7 mouse cellular contexts compared by ENCODE assay signal in the genomic region with DNA sequence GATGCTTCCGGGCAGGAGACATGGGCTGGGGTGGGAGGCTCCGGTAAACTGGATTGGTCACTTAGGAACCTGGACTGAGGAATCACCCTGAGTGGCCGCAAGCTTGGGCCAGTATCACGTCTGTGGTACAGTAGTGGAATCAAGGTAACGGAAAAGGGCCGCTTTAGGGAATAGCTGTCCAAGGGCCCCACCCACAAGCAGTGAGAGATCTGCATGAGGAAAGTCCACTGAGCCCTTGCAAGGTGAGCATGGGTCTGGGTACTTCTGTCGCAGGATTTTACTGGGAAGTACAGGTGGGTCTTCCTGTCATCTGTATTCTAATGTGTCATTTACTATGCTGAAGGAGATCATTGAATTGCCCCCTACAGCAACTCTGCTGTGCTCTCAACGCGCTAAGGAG. TPM values are rescaled to one million over a fixed set of nuclear protein-coding genes. Genes with fewer than 3 reads are reported as not detected.
DNase-seq lines count a peak whose midpoint lies in the region; ATAC-seq and TF ChIP-seq lines count a peak whose summit lies in the region.

No protein-coding gene starts in this region.

- no peak for ATAC-seq in lung, embryonic 14.5 days (ENCODE audit: insufficient read depth)
- ATAC-seq in forebrain, embryonic 15.5 days (replicated peaks): no peak
- no peak for ATAC-seq in limb, embryonic 15.5 days (ENCODE audit: insufficient number of reproducible peaks, low FRiP score, low TSS enrichment, low read depth)
- ATAC-seq in stomach, embryonic 16.5 days (ENCODE audit: insufficient read depth, low FRiP score): no peak

- H3K4me3 ChIP-seq in lung, embryonic 14.5 days (ENCODE audit: low read depth, low read length): peak overlapping the region; percentile 67
- H3K4me3 ChIP-seq in forebrain, embryonic 15.5 days: peak overlapping the region; percentile 56; the same call in 1 of the 2 replicates
- peak overlapping the region; percentile 73 for H3K4me3 ChIP-seq in limb, embryonic 15.5 days
- peak overlapping the region; percentile 64 for H3K4me3 ChIP-seq in stomach, embryonic 16.5 days (replicated peaks; ENCODE audit: low read length)

- no peaks in the 10 kb centered on the region for H3K9me3 ChIP-seq in lung, embryonic 14.5 days (ENCODE audit: low read depth, low read length)
- H3K9me3 ChIP-seq in forebrain, embryonic 15.5 days: no peaks in the 10 kb centered on the region
- no peaks in the 10 kb centered on the region for H3K9me3 ChIP-seq in limb, embryonic 15.5 days
- no peaks in the 10 kb centered on the region for H3K9me3 ChIP-seq in stomach, embryonic 16.5 days (replicated peaks; ENCODE audit: control insufficient read depth, low read length)

- H3K9ac ChIP-seq in lung, embryonic 14.5 days: peak overlapping the region; percentile 65; the same call in 1 of the 2 replicates
- H3K9ac ChIP-seq in forebrain, embryonic 15.5 days (replicated peaks): no peak overlapping the region
- H3K9ac ChIP-seq in limb, embryonic 15.5 days: peak overlapping the region; percentile 62
- H3K9ac ChIP-seq in stomach, embryonic 16.5 days (ENCODE audit: low read length): peak overlapping the region; percentile 76

- 66% methylated on average over 9 of the region's 9 CpGs for WGBS in lung, embryonic 14.5 days
- 80% methylated on average over 9 of the region's 9 CpGs for WGBS in forebrain, embryonic 15.5 days
- 62% methylated on average over 9 of the region's 9 CpGs for WGBS in limb, embryonic 15.5 days
- WGBS in stomach, embryonic 16.5 days: 70% methylated on average over 9 of the region's 9 CpGs

- intact Hi-C loops in gastrocnemius, postnatal 14 days (cut with DNase I; ENCODE audit: low total_unique reads): no loop called here

- no peak for TF ChIP-seq CTCF in lung, embryonic 14.5 days (IDR thresholded peaks at IDR 0.05; ENCODE audit: low read depth)

- DNase-seq in lung, embryonic 14.5 days: no peak
- no peak for DNase-seq in lung, postnatal 36 days
- no peak for DNase-seq in gastrocnemius, postnatal 14 days
- no peak for DNase-seq in urinary bladder, adult 2 months (ENCODE audit: low spot score)

- H3K4me2 ChIP-seq in lung, embryonic 14.5 days: peak overlapping the region; percentile 99
- H3K4me2 ChIP-seq in forebrain, embryonic 15.5 days (replicated peaks): peak overlapping the region; percentile 97
- H3K4me2 ChIP-seq in limb, embryonic 15.5 days: peak overlapping the region; percentile 96
- peak overlapping the region; percentile 88 for H3K4me2 ChIP-seq in stomach, embryonic 16.5 days (ENCODE audit: low read depth, low read length)

- no peaks in the 10 kb centered on the region; the same call in 1 of the 2 replicates for H3K27me3 ChIP-seq in lung, embryonic 14.5 days (ENCODE audit: insufficient read depth, low read length)
- no peaks in the 10 kb centered on the region for H3K27me3 ChIP-seq in forebrain, embryonic 15.5 days
- H3K27me3 ChIP-seq in limb, embryonic 15.5 days: no peaks in the 10 kb centered on the region
- H3K27me3 ChIP-seq in stomach, embryonic 16.5 days (ENCODE audit: control insufficient read depth, insufficient read depth, low read length): no peaks in the 10 kb centered on the region

- no peaks in the 10 kb centered on the region for H3K36me3 ChIP-seq in lung, embryonic 14.5 days (ENCODE audit: insufficient read depth)
- no peaks in the 10 kb centered on the region for H3K36me3 ChIP-seq in forebrain, embryonic 15.5 days
- no peaks in the 10 kb centered on the region for H3K36me3 ChIP-seq in limb, embryonic 15.5 days
- H3K36me3 ChIP-seq in stomach, embryonic 16.5 days (ENCODE audit: control insufficient read depth, insufficient read depth, low read length): no peaks in the 10 kb centered on the region

- H3K4me1 ChIP-seq in lung, embryonic 14.5 days (ENCODE audit: insufficient read depth): 0 out of 2 replicates have a peak, but pooled peaks cover 5% of the 10 kb centered on the region
- H3K4me1 ChIP-seq in forebrain, embryonic 15.5 days: peaks cover 16% of the 10 kb centered on the region
- H3K4me1 ChIP-seq in limb, embryonic 15.5 days: peaks cover 51% of the 10 kb centered on the region
- H3K4me1 ChIP-seq in stomach, embryonic 16.5 days (ENCODE audit: control insufficient read depth, insufficient read depth, low read length): peaks cover 29% of the 10 kb centered on the region

- no peak overlapping the region for H3K27ac ChIP-seq in lung, embryonic 14.5 days (ENCODE audit: low read depth)
- no peak overlapping the region for H3K27ac ChIP-seq in forebrain, embryonic 15.5 days (replicated peaks)
- H3K27ac ChIP-seq in limb, embryonic 15.5 days: 0 out of 2 replicates have a peak overlapping the region, but pooled peaks have one; percentile 57
- H3K27ac ChIP-seq in stomach, embryonic 16.5 days (ENCODE audit: low read length): no peak overlapping the region

RNA-seq across cellular contexts. Expression of a gene that starts 1.8 kb away (rescaled TPM):
- 26.0 and 28.4 TPM in 2 replicates for polyA plus RNA-seq in lung, embryonic 14.5 days (2014; fragmentation: Nextera tagmentation; extraction: Ambion mirVana)
- 6.0 and 6.7 TPM in 2 replicates for polyA plus RNA-seq in forebrain, embryonic 15.5 days (2015; fragmentation: Nextera tagmentation; extraction: Ambion mirVana)
- polyA plus RNA-seq in limb, embryonic 15.5 days (2015; fragmentation: Nextera tagmentation; extraction: Ambion mirVana): 132 and 149 TPM in 2 replicates
- polyA plus RNA-seq in stomach, embryonic 16.5 days (2015; fragmentation: Nextera tagmentation; extraction: Ambion mirVana): 78.6 and 86.8 TPM in 2 replicates
- 10 to 100 TPM; 19.9 to 21.2 TPM for total RNA-seq in gastrocnemius, postnatal 14 days (2021)
- 26.5 and 26.7 TPM in 2 replicates for polyA plus RNA-seq in urinary bladder, adult 2 months (2012; rRNA removed)

RNA-seq across cellular contexts. Expression of a gene that starts 32.9 kb away (rescaled TPM):
- 12.1 and 12.6 TPM in 2 replicates for polyA plus RNA-seq in lung, embryonic 14.5 days (2014; fragmentation: Nextera tagmentation; extraction: Ambion mirVana)
- 42.8 TPM in 2 replicates for polyA plus RNA-seq in forebrain, embryonic 15.5 days (2015; fragmentation: Nextera tagmentation; extraction: Ambion mirVana)
- polyA plus RNA-seq in limb, embryonic 15.5 days (2015; fragmentation: Nextera tagmentation; extraction: Ambion mirVana): 125 and 136 TPM in 2 replicates
- 63.7 and 65.9 TPM in 2 replicates for polyA plus RNA-seq in stomach, embryonic 16.5 days (2015; fragmentation: Nextera tagmentation; extraction: Ambion mirVana)
- total RNA-seq in gastrocnemius, postnatal 14 days (2021): 10 to 100 TPM; 15.6 to 18.8 TPM
- polyA plus RNA-seq in urinary bladder, adult 2 months (2012; rRNA removed): 170 and 183 TPM in 2 replicates
